Mouse (Mus musculus): Measurements from ENCODE around the gene Klk1b22. TPM values are rescaled to one million over a fixed set of nuclear protein-coding genes. Genes with fewer than 3 reads are reported as not detected.
"Not testable (repeated sequence)": the region's sequence is repeated elsewhere in the genome, so short reads cannot be mapped to it uniquely, and the experiment has no call there.

The Klk1b22 gene
- 16.3 TPM in 1 of 2 replicates, not detected in the other for polyA plus RNA-seq (2012; rRNA removed)

DNA sequence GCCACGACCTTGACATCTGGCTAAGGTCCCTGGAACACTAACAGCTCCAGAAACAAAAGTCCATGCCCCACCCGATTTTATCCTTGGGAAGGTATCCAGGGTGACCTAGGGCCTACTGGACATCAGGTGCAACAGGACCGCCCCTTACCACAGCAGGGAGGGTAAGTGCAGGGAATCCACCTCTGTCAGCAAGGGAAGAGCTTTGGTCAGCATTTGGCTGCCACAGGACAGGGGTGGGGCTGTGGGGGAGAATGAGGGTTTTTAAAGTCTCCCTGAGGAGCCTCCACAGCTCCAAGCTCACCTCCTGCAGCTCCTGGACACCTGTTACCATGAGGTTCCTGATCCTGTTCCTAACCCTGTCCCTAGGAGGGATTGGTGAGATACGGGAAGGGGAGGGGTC, at the start of gene Klk1b22:
Klk1b22 (plus strand) TSS at position 301 of the 400 bp plus-strand sequence.
- no peak for DNase-seq (ENCODE audit: low read depth)

DNA sequence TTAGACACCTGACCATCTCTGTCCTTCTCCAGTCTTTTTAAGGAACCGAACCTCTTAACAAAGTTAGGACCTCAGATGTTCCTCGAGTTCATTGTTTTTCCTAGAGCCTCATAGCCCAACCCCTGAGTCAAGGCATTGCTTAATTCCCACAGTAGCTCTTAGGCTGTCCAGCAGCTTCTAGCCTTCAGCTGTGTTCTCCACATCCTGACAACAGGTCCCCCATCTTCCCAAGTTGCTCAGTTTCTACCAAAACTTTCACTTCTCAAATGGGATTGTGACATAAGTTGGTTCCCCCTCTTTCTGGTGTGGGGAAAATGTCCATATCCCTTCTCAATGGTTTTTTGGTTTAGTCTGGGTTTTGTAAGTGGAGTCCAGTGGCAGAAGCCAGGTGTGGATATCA, 40.4 kb upstream of the Klk1b22 start:
- no peak for DNase-seq (ENCODE audit: low read depth)

DNA sequence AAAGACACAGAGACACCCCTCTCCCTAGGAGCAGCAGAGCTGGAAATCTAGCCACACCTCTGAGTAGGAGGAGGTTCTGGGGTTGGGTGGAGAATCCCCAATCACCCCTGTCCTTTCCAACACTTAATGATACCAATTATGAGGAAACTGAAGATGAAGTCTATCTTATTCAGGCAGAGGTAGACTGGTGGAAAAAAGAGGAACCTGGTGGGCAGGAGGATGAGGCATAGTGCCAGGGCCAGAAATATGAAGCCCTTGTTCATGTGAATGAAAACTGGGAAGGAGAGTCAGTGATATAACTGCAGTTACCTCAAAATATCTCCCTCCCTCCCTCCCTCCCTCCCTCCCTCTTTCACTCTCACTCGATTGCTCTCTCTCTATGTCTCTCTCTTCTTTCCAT, 34.8 kb upstream of the Klk1b22 start:
- DNase-seq (ENCODE audit: low read depth): no peak

DNA sequence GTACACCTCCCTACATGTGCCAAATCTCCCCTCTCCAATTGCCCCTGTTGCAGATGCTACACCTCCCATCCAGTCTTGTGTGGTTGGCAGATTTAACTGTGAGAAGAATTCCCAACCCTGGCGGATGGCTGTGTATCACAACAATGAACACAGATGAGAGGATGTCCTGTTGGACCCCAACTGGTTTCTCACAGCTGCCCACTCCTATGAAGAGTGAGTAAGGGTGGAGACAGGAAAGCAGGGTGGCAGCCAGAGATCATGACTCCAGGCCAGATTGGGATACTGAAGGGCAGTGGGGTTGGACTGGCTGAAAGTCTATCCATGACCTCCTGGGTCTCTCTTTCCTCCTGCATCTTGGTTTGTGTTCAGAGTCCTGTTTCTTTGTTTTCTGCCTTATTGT, 16.4 kb upstream of the Klk1b22 start:
- no peak for DNase-seq (ENCODE audit: low read depth)

DNA sequence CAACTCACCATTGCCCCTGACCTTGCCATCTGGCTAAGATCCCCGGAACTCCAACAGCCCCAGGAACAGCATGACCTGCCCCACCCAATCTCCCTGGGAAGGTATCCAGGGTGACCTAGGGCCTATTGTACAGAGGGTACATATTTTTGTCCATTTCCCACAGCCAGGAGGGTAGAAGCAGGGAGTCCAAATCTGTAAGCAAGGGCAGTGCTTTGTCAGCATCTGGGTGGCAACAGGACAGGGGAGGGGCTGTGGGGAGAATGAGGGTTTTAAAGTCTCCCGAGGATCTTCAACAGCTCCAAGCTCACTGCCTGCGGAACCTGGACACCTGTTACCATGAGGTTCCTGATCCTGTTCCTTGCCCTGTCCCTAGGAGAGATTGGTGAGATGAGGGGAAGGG, 10.4 kb upstream of the Klk1b22 start, which contains the start of gene Klk1b21:
Klk1b21 (plus strand) TSS at position 301 of the 400 bp plus-strand sequence.
- DNase-seq (ENCODE audit: low read depth): not testable (repeated sequence)

DNA sequence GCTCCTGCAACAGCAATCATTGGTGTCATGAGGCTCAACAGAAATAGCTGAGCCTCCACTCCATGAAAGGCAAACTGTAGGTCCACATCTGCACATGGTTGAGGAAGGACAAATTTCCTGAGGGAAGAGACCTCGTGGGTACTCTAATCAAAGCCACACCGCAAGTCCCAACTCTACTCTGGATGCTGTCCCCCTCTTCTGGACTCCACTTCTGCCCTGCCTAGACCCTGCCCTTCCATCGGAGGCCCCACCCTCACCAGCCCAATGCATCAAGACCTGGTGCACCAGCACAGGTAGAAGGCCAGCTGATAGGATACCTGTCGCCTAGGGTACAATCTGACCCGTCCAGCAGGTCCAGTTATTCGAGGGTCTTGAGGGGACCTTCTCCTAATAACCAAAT, 11.0 kb downstream of the Klk1b22 start:
- no peak for DNase-seq (ENCODE audit: low read depth)

DNA sequence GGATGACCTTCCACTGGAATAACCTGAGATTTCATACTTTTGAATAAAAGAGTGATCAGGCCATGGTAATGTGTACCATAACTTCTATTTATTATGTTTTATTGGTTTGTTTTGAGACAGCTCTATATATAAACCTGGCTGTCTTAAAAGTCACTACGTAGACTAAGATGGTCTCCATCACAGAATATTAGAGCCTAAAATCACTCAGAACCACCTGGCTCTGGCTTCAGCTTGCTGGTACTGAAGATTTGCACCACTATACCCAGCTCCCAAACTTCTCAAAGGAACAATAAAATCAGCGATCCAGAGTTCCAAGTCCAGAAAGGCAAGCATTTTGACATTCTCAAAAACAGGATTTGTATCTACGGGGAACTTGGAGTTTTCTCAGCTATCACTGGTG, 24.0 kb downstream of the Klk1b22 start, which contains the start of gene Klk1b16:
Klk1b16 (plus strand) TSS at position 301 of the 400 bp plus-strand sequence.
- no peak for DNase-seq (ENCODE audit: low read depth)

Other genes starting within 250 kb of the Klk1b22 start
- not detected in 2 replicates for gene Klk4, start 231.5 kb upstream of the Klk1b22 start, polyA plus RNA-seq (2012; rRNA removed)
- not detected in 2 replicates for gene Klk15, start 178.9 kb upstream of the Klk1b22 start, polyA plus RNA-seq (2012; rRNA removed)
- 0.57 and 0.96 TPM in 2 replicates for gene Klk1b8, start 162.0 kb upstream of the Klk1b22 start, polyA plus RNA-seq (2012; rRNA removed)
- gene Klk1b1, start 145.9 kb upstream of the Klk1b22 start, polyA plus RNA-seq (2012; rRNA removed): not detected in 2 replicates
- not detected in 2 replicates for gene Klk1b9, start 136.6 kb upstream of the Klk1b22 start, polyA plus RNA-seq (2012; rRNA removed)
- 0.25 and 0.66 TPM in 2 replicates for gene Klk1b11, start 116.8 kb upstream of the Klk1b22 start, polyA plus RNA-seq (2012; rRNA removed)
- gene Klk1b26, start 100.5 kb upstream of the Klk1b22 start, polyA plus RNA-seq (2012; rRNA removed): 0.81 and 1.6 TPM in 2 replicates
- gene Klk1b27, start 60.4 kb upstream of the Klk1b22 start, polyA plus RNA-seq (2012; rRNA removed): 1.5 and 26.9 TPM in 2 replicates
- 0.23 and 0.51 TPM in 2 replicates for gene Klk1b21, start 10.3 kb upstream of the Klk1b22 start, polyA plus RNA-seq (2012; rRNA removed)
- gene Klk1b16, start 24.1 kb downstream of the Klk1b22 start, polyA plus RNA-seq (2012; rRNA removed): not detected in 2 replicates
- gene Klk1b24, start 75.6 kb downstream of the Klk1b22 start, polyA plus RNA-seq (2012; rRNA removed): 0.51 and 0.88 TPM in 2 replicates
- 0.38 and 0.43 TPM in 2 replicates for gene Klk1b3, start 85.5 kb downstream of the Klk1b22 start, polyA plus RNA-seq (2012; rRNA removed)
- gene Klk1b4, start 94.8 kb downstream of the Klk1b22 start, polyA plus RNA-seq (2012; rRNA removed): not detected in 2 replicates
- 2.7 and 3.2 TPM in 2 replicates for gene Klk1b5, start 103.3 kb downstream of the Klk1b22 start, polyA plus RNA-seq (2012; rRNA removed)
- gene Klk1, start 112.7 kb downstream of the Klk1b22 start, polyA plus RNA-seq (2012; rRNA removed): 0.71 and 1.8 TPM in 2 replicates
- 0.24 TPM in 1 of 2 replicates, not detected in the other for gene Gm36864, start 123.5 kb downstream of the Klk1b22 start, polyA plus RNA-seq (2012; rRNA removed)
- gene 1700028J19Rik, start 134.0 kb downstream of the Klk1b22 start, polyA plus RNA-seq (2012; rRNA removed): 4.4 and 7.6 TPM in 2 replicates
- 107 and 113 TPM in 2 replicates for gene 2410002F23Rik, start 134.0 kb downstream of the Klk1b22 start, polyA plus RNA-seq (2012; rRNA removed)
- gene Acp4, start 144.7 kb downstream of the Klk1b22 start, polyA plus RNA-seq (2012; rRNA removed): 0.16 TPM in 1 of 2 replicates, not detected in the other
- gene Gm15517, start 148.8 kb downstream of the Klk1b22 start, polyA plus RNA-seq (2012; rRNA removed): 16.9 and 20.7 TPM in 2 replicates
- 12.4 and 13.8 TPM in 2 replicates for gene Clec11a, start 194.2 kb downstream of the Klk1b22 start, polyA plus RNA-seq (2012; rRNA removed)
- 0.31 and 0.33 TPM in 2 replicates for gene Shank1, start 197.6 kb downstream of the Klk1b22 start, polyA plus RNA-seq (2012; rRNA removed)